Mouse (Mus musculus) CH12.LX (cell line): ENCODE measurements at regions not wholly inside any gene's neighbourhood (a gene's known extent, or its start where the extent isn't known, plus 50 kb on each side); places are given as distances from the start of the nearest gene placed in this dataset.

ENCODE experiments used
- CHD1 ChIP-seq: IDR thresholded peaks from 2 replicates; pipeline ENCODE4 v1.6.1; 2012; ENCODE audit warnings: low read depth, low read length, improper control_type of control experiment, inconsistent platforms
- CTCF ChIP-seq, 2 experiments: IDR thresholded peaks in 1 of 2; conservative IDR thresholded peaks in 1 of 2; 2 replicates each; pipeline ENCODE4 v1.5.1; 2011 to 2012; ENCODE audit warnings: low read depth in 2 of 2, low read length in 2 of 2, improper control_type of control experiment in 1 of 2, inconsistent platforms in 1 of 2, mild to moderate bottlenecking in 1 of 2, moderate library complexity in 1 of 2
- EP300 ChIP-seq: IDR thresholded peaks from 2 replicates; pipeline ENCODE4 v1.6.1; 2011; ENCODE audit warnings: low read length, improper control_type of control experiment
- HCFC1 ChIP-seq: IDR thresholded peaks from 2 replicates; pipeline ENCODE4 v1.6.1; 2012; ENCODE audit warnings: low read depth, mild to moderate bottlenecking, inconsistent platforms, low read length, improper control_type of control experiment
- JUND ChIP-seq: conservative IDR thresholded peaks from 2 replicates; pipeline ENCODE4 v1.6.1; 2011; ENCODE audit warnings: low read depth, low read length, improper control_type of control experiment
- KAT2A ChIP-seq: IDR thresholded peaks from 2 replicates; pipeline ENCODE4 v1.6.1; 2012; ENCODE audit warnings: low read length, improper control_type of control experiment, inconsistent platforms; ENCODE audit not compliant: insufficient replicate concordance
- MAFK ChIP-seq: IDR thresholded peaks from 2 replicates; pipeline ENCODE4 v1.6.1; 2011; ENCODE audit warnings: low read length, improper control_type of control experiment; ENCODE audit not compliant: insufficient replicate concordance
- MYC ChIP-seq: IDR thresholded peaks from 2 replicates; pipeline ENCODE4 v1.6.1; 2011; ENCODE audit warnings: low read depth, mild to moderate bottlenecking, improper control_type of control experiment, low read length
- NELFE ChIP-seq: IDR thresholded peaks from 2 replicates; pipeline ENCODE4 v1.6.1; 2011; ENCODE audit warnings: low read depth, low read length, improper control_type of control experiment
- POLR2A ChIP-seq: IDR thresholded peaks from 2 replicates; pipeline ENCODE4 v1.6.1; 2011; ENCODE audit warnings: low read depth, mild to moderate bottlenecking, improper control_type of control experiment, low read length
- RAD21 ChIP-seq: IDR thresholded peaks from 2 replicates; pipeline ENCODE4 v1.6.1; 2011; ENCODE audit warnings: low read depth, mild to moderate bottlenecking, low read length, improper control_type of control experiment, moderate library complexity
- UBTF ChIP-seq: IDR thresholded peaks from 2 replicates; pipeline ENCODE4 v1.6.1; 2012; ENCODE audit warnings: low read depth, mild to moderate bottlenecking, inconsistent platforms, low read length, improper control_type of control experiment, moderate library complexity
- USF1 ChIP-seq: IDR thresholded peaks from 2 replicates; pipeline ENCODE4 v1.6.1; 2014; ENCODE audit warnings: low read depth, mild to moderate bottlenecking, inconsistent platforms, low read length, improper control_type of control experiment

DNA sequence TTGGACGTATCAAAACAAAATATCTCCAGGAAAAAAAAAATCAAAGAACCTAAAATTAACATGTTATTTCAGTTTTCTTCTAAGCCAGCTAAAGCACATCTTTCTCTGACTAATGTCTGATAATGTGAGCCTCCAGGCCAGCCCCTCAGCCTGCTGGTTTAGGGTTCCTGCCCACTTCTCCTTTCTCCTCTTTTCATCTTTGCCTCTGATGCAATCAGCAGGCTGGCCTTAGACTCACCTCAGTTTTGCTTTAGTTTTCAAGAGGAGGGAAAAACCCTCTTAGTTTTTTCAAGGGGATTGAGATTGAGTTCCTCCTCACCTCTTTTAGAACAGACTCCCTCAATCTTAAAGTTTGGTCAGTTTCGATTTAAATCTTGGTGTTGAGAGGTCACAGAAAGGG is 93.0 kb upstream of the Pthlh start:
- TF ChIP-seq MYC (0 out of 2 replicates have a peak, but pooled peaks have one; percentile 15), USF1 (no peak), KAT2A (no peak), MAFK (no peak), CTCF (conservative IDR thresholded peaks at IDR 0.05 in 1 of 2, IDR thresholded peaks at IDR 0.05 in 1 of 2; ENCODE audit: low read depth in 2 of 2, low read length in 2 of 2) (no peak), EP300 (peak; percentile 82), POLR2A (no peak), HCFC1 (peak; percentile 16; the same call in 1 of the 2 replicates), UBTF (no peak), JUND (no peak), CHD1 (no peak), RAD21 (no peak), NELFE (0 out of 2 replicates have a peak, but pooled peaks have one; percentile 39)
